Mouse (Mus musculus) ES-E14 (cell line): ENCODE measurements at regions not wholly inside any gene's neighbourhood (a gene's known extent, or its start where the extent isn't known, plus 50 kb on each side); places are given as distances from the start of the nearest gene placed in this dataset.

Experiments
- DNase-seq: peaks from one replicate; pipeline ENCODE4 v3.0.0-alpha.2; 2013; ENCODE audit warnings: low read depth, low spot score
- H3K27ac ChIP-seq: 2 replicates; pipeline ENCODE4 v1.5.1; 2012; ENCODE audit warnings: low read depth, mild to moderate bottlenecking, low read length, moderate library complexity, mixed read lengths; ENCODE audit not compliant: poor library complexity, insufficient read depth, severe bottlenecking
- H3K36me3 ChIP-seq: 2 replicates; pipeline ENCODE4 v1.6.1; 2012; ENCODE audit warnings: mild to moderate bottlenecking, low read length, moderate library complexity, mixed read lengths; ENCODE audit not compliant: control insufficient read depth, poor library complexity, insufficient read depth, severe bottlenecking
- H3K4me1 ChIP-seq, 2 experiments: fragments of 150-350 bp in 1 of 2; sonication (generic) in 1 of 2; 2 replicates each; pipeline ENCODE4 v1.6.1; 2012; ENCODE audit warnings: low read length in 2 of 2, mild to moderate bottlenecking in 1 of 2, mixed read lengths in 1 of 2; ENCODE audit not compliant: control insufficient read depth in 2 of 2, insufficient read depth in 2 of 2, poor library complexity in 1 of 2
- H3K4me3 ChIP-seq, 2 experiments: fragments of 150-350 bp in 1 of 2; sonication (generic) in 1 of 2; 2 replicates each; pipeline ENCODE4 v1.5.1; 2012; ENCODE audit warnings: low read length in 2 of 2, low read depth in 1 of 2, mild to moderate bottlenecking in 1 of 2, mixed read lengths in 1 of 2; ENCODE audit not compliant: insufficient read depth in 1 of 2, poor library complexity in 1 of 2, severe bottlenecking in 1 of 2
- H3K9ac ChIP-seq: 2 replicates; pipeline ENCODE4 v1.6.1; 2012; ENCODE audit warnings: low read depth, mild to moderate bottlenecking, low read length, mixed read lengths; ENCODE audit not compliant: poor library complexity, insufficient read depth, severe bottlenecking
- H3K9me3 ChIP-seq: fragments of 150-350 bp; sonication (generic); 2 replicates; pipeline ENCODE4 v1.6.1; 2012; ENCODE audit warnings: low read depth, mild to moderate bottlenecking, low read length; ENCODE audit not compliant: control insufficient read depth, insufficient read depth
- CHD2 ChIP-seq: IDR thresholded peaks from 2 replicates; pipeline ENCODE4 v1.6.1; 2014; ENCODE audit warnings: mild to moderate bottlenecking, low read depth, low read length, inconsistent platforms
- HCFC1 ChIP-seq: IDR thresholded peaks from 2 replicates; pipeline ENCODE4 v1.6.1; 2012; ENCODE audit warnings: low read length, inconsistent platforms, borderline replicate concordance; ENCODE audit not compliant: insufficient read depth
- MAFK ChIP-seq: IDR thresholded peaks from 2 replicates; pipeline ENCODE4 v1.6.1; 2014; ENCODE audit warnings: mild to moderate bottlenecking, low read depth, low read length, inconsistent platforms; ENCODE audit not compliant: insufficient read depth
- ZC3H11A ChIP-seq: IDR thresholded peaks from 2 replicates; pipeline ENCODE4 v1.6.1; 2012; ENCODE audit warnings: low read depth, mild to moderate bottlenecking, inconsistent platforms, low read length, borderline replicate concordance
- ZNF384 ChIP-seq: IDR thresholded peaks from 2 replicates; pipeline ENCODE4 v1.6.1; 2012; ENCODE audit warnings: low read depth, low read length, inconsistent platforms
- in situ Hi-C, 2 experiments: fragments of 600-800 bp; cut with MboI; formaldehyde crosslinking; loops; one replicate each; pipeline ENCODE4 v1.15.1; 2025; ENCODE audit warnings: low sequenced_read_pairs in 2 of 2, inconsistent platforms in 1 of 2; ENCODE audit not compliant: unreplicated experiment in 2 of 2

DNA sequence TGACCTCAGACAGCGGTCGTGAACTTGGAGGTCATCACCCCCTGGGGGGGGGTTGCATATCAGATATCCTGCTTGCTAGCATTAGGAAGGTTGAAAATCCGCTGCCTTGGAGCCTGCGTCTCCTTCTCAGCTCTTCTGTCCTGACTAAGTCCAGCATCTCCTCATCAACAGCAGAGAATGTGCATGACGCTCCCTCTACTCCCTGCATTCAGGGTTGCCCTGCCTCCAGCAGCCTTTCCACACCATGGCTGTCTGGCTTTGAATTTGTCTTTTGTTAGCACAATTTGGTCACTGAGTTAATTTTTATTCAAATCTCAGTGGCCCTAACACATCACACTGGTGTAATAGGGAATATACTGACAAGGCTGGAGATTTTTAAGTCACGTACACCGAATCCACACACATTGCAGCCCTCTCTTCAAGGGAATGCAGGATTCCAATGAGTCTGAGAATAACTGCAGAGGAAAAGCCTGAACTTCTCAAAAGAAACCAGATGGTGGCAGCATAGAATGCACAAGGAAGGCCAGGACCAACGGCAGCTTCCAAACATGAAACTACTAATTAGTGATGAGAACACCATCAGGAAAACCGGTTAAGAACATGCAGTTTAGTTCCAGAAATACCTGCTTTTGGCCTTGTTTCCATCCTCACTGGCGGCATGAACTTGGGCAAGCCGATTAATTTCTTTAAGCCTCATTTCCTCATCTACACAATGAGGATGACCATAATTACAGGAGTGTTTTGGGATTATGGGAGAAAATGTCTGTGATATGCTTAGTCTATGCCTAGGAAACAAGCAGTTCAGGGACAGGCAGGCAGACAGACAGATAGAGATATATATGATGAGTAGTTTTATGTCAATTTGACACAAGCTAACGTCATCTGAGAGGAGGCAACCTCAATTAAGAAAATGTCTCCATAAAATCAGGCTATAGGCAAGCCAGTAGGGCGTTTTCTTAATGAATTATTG, 151.6 kb upstream of the Palmd start:
- in situ Hi-C loops: loop anchor here in 1 of 2 experiments (10.0 kb wide), 1 partner anchor 314 kb away; no protein-coding TSS in a partner anchor

DNA sequence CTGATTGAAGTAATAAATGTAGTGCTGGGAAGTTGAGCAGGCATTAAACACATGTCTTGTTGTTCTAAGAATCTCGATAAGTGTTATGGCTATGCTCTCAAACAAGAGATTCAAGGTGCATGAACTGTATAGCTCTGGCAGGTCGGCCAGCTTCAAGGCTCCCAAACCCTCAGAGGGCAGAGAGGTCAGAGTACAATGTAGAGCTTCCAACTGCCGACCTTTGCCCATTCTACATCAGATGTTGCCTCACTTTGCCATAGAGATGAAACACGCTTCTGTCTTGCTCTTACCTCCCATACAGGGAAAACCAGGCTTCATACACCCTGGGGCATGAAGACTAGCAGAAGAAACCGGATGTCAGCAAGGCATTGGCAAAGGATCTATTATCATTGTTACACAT, 150.8 kb upstream of the Palmd start:
- no peak overlapping the region for H3K9ac ChIP-seq
- no peaks in the 10 kb centered on the region for H3K9me3 ChIP-seq
- H3K4me1 ChIP-seq: no peaks in the 10 kb centered on the region
- no peak overlapping the region for H3K27ac ChIP-seq
- DNase-seq: no peak
- in situ Hi-C loops: no loop called here
- H3K36me3 ChIP-seq: no peaks in the 10 kb centered on the region
- no peak for TF ChIP-seq CHD2
- TF ChIP-seq MAFK: no peak
- TF ChIP-seq HCFC1: no peak
- TF ChIP-seq ZNF384: no peak
- no peak for TF ChIP-seq ZC3H11A
- no peak overlapping the region for H3K4me3 ChIP-seq

More for the DNA sequence above, 151.6 kb upstream of the Palmd start:
- peak; percentile 66; the same call in 1 of the 2 replicates for TF ChIP-seq ZC3H11A
- TF ChIP-seq CHD2: no peak
- peak; percentile 29 for DNase-seq
- H3K4me1 ChIP-seq: no peaks in the 10 kb centered on the region
- no peak overlapping the region for H3K4me3 ChIP-seq
- H3K9ac ChIP-seq: no peak overlapping the region
- no peak overlapping the region for H3K27ac ChIP-seq
- H3K9me3 ChIP-seq: no peaks in the 10 kb centered on the region
- H3K36me3 ChIP-seq: no peaks in the 10 kb centered on the region

DNA sequence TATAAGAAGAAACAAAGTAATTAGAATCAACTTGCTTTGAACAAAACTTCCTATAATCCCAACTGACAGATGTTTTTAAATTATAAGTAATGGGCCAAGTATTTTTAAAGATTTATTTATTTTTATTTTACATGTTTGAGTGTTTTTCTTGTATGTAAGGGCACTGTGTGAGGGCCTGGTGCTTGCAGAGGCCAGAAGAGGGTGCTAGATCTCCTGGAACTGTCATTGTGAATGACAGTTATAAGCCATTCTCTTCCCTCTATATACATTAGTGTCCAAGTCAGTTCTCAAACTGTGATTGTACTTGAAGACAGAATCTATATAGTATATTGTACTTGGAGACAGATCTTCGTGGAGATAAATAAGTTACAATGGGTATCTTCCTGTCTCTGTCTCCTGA, 149.1 kb upstream of the Palmd start:
- Histone ChIP-seq H3K9ac (no peak overlapping the region), H3K36me3 (no peaks in the 10 kb centered on the region), H3K4me3 (no peak overlapping the region), H3K9me3 (no peaks in the 10 kb centered on the region), H3K27ac (no peak overlapping the region), H3K4me1 (no peaks in the 10 kb centered on the region)
- peak; percentile 22 for DNase-seq
- no peak for TF ChIP-seq HCFC1
- in situ Hi-C loops: no loop called here

DNA sequence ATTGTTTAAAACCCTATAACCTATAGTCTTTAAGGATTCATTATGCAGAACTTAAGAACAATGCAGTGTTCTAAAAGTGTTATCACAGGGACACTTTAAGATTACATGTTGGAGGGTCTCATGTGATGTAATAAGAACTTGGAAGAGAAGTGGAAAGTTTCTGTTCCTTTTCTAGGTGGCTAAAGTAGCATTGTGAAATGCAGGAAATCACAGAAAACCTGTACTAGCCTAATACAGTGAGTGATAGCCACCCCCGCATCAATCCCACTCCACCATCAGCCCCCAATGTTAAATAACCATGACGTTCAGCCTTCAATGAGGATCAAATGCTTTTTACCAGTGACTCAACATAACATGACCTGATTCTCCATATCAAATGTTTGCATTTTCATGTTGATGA, 147.4 kb upstream of the Palmd start:
- no peaks in the 10 kb centered on the region for H3K36me3 ChIP-seq
- no peak overlapping the region for H3K9ac ChIP-seq
- in situ Hi-C loops: no loop called here
- H3K27ac ChIP-seq: no peak overlapping the region
- no peaks in the 10 kb centered on the region for H3K9me3 ChIP-seq
- no peak for DNase-seq
- TF ChIP-seq ZNF384 (no peak), MAFK (no peak), CHD2 (no peak), ZC3H11A (no peak), HCFC1 (no peak)
- H3K4me1 ChIP-seq: no peaks in the 10 kb centered on the region
- no peak overlapping the region for H3K4me3 ChIP-seq

DNA sequence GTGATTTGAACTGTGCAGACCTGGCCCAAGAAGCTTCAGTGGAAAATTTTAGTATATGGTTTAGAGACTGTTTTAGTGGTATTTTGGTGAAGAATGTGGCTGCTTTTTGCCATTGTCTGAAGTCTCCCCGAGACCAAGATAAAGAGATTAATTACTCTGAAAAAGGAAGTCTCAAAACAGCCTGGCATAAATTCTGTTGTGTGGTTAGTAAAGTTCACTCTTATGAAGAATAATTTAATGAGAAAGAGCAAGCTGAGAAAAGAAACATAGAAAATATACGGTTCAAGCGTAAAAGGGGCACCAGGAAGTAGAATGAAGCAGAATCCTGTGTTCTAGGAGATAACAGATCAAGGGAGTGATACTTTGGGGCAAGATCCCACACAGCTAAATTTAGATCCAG, 144.0 kb upstream of the Palmd start:
- in situ Hi-C loops: no loop called here
- Histone ChIP-seq H3K9ac (no peak overlapping the region), H3K36me3 (no peaks in the 10 kb centered on the region), H3K4me1 (no peaks in the 10 kb centered on the region), H3K9me3 (no peaks in the 10 kb centered on the region), H3K27ac (no peak overlapping the region), H3K4me3 (no peak overlapping the region)
- DNase-seq: no peak
- no peak for TF ChIP-seq ZC3H11A
- TF ChIP-seq HCFC1: no peak
- TF ChIP-seq CHD2: no peak
- no peak for TF ChIP-seq MAFK
- TF ChIP-seq ZNF384: no peak
